Mouse (Mus musculus) thymus, postnatal 25 days (tissue): ENCODE results near the gene Tcf7l2.

Source experiments
- DNase-seq: peaks from one replicate; pipeline ENCODE4 v3.0.0; 2022

Tcf7l2 gene

DNA sequence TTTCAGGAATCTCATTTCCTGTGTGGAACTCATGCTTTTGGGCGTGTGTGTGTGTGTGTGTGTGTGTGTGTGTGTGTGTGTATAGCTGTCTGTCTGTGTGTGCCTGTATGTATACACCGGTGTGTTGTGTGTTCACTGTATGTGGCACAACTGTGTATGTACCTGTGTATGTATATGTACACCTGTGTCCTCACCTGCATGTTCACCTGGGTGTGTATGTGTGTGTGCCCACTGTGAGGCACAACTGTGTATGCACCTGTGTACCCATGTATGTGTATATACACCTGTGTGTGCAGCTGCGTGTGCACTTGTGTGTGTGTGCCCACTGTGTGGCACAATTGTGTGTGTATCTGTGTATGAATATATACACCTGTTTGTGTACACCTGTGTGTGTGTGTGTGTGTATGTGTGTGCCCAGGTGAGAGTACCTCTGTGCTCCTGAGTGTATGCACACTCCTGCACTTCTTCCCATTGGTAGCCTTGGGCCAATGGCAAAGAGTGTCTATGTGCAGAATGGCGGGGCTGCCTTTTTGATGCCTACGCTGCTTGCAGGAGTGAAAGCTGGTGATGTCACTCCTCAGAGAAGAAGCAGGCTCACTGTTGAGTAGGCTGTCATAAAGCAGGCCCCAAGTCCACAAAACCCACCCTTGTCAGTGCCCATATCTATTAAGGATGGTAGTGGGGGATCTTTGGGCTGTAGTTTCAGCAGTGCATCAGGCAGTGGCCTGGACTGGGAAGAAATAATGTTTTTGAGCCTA lies 95.5 kb downstream of the Tcf7l2 start:
- no peak for DNase-seq

DNA sequence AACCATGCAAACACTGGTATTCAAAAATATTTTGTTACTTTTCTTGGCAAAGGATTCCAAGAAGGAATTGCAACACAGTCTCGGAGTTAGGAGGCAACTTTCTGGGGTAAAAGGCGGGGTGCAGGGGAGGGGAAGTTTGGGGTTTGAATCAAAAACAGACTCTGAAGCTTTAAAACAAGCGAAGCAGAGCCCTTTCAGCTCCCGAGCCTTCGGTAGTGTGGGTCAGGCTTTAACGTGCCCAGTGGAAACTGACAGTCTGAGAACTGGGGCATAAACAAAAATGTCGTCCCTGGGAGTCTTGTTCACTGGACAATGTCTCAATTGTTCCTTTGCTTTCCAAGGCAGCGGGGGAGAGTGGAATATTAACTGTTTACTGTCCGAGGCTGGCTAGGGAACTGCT lies 96.3 kb downstream of the Tcf7l2 start:
- no peak for DNase-seq

DNA sequence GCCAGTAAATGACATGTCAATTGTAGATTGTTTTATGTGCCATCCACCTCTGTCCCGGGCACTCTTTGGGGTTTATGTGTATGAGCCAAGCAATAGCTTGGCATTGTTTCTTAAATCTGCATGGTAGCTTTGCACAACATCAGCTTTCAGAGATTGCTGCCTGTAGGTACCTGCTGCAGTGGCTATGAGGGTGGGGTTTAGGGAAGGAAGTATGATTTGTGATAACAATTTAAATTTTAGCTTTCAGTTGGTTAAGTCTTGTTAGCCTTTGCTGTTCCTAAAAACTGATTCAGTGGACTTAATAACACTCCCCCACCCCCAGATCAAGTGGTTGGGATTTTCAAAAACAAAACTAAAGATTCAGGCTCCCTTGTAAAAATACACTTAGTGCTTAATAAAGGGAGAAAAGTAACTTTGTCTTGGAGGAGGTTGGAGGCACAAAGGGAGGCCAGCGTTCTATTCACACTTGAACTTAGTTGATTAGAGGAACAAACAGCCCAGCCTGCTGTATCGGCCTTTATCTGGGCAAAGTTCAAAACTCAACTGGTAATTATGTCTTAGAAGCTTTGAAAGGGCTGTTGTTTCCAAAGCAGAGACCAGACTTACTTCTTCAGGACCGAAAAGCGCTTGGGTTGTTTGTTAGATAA lies 96.9 kb downstream of the Tcf7l2 start:
- no peak for DNase-seq

DNA sequence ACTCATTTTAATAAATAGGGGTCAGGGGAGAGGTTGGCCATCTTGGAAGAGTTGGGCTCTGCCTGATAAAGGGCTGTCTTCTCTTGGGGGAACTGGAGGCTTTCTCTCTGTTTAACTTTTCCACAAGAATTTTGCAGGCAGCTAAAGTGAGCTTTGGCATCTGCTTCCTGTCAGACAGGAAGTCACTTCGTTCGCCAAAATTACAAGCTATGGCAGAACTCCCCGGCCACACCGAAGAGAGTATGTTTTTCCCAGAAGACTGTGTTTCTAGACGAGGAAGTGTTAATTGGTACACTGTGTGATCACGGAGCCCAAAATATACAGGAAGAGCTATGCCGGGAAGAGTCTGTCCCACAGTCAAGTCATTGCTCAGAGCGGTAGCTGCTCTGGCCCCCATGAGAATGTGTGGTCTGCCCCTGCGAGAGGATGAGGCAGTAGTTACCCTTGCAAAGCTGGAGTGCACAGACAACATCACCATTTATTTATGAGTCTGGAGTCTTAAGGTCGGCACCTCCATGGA lies 97.5 kb downstream of the Tcf7l2 start:
- DNase-seq, result no peak

DNA sequence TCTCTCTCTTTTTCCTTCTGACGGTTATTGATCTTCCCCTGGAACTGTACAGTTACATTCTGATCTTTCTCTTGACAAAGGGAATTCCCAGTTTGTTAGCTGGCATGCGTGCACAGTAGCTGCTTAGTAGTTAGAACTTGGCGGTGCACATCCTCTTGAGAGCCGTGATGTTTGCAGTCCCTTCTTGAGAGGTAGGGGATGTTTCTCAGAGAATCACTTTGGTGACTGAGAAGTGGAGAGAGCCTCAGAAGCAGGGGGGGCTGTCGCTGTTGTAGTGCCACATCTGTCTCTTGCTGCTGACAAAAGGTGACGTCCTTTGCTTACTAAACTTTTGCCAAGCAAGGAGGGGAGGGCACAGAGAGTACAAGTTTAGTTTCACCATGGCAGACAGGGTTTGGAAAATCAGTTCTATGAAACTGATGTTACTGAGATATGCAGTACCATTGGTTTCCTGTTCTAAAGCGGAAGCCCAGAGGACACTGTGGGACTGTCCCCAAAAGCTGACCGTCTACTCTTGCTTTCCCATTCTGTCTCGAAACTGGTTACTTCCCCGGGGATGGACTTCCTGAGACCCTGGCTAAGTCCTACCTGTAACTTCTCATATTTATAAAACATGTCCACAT lies 99.0 kb downstream of the Tcf7l2 start:
- no peak for DNase-seq

DNA sequence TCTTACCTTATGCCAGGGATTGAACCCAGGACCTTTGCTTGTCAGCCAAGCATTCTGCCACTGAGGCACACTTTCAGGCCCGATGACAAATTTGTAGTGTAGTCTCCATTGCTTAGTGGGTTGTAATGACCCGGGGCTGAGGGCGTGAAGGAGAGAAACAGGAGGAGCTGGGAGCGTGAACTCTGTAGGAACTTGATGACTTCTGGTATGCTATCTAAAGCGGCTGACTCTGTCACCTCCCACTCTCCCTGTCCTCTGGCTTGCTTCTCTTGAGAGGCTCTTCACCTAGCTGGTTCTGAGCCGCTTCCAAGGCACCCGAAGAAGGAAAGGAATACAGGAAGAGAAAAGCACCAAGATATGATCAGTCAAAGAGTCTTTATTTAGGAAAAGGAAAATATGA lies 100.4 kb downstream of the Tcf7l2 start:
- no peak for DNase-seq

DNA sequence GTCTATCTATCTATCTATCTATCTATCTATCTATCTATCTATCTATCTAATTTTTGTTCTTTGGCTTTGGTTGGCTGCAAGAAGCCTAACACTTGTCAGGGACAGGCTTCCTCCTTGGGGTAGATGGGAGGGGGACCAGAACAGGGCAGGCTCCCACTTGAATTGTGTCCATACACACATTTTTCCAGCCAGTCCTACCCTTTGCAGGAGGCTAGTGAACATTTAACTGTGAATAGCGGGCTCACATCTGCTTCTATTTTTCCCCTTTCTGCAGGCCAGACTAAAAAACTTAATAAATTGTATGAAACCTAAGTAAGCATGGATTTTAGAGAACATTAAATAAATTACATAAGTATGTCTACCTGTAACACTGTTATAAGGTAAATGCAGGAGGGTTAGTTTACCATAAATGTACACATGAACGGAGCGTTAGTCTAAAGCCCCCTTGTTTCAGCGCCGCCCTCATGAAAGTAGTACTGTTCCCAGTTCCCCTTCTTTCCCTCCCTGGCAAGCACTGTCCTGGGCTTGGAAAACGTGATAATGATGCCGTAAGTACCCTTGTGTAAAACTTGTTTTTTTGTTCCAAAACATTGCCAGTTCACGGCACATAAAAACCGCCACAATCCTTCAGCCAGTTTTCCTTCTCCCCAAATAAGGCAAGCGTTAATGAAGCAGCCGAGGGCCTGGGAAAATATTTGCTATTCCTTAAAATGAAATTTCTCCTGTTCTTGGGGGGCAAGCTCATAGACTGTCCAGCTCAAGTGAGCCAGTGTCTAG lies 101.7 kb downstream of the Tcf7l2 start:
- no peak for DNase-seq

DNA sequence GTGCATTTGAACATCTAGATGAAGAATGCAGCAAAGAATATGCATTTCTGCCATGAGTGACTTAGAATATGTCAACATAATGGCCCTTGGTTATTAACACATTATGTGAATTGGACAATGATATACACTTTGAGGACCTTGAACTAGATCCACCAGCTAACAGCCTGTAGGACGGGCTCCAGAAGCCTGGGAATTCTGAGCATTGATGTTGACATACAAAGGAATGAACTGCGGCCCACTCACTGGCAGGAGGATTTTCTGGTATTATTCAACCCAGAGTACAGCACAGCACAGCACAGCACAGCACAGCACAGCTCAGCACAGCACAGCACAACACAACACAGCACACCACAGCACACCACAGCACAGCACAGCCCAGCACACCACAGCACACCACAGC lies 104.1 kb downstream of the Tcf7l2 start:
- no peak for DNase-seq

DNA sequence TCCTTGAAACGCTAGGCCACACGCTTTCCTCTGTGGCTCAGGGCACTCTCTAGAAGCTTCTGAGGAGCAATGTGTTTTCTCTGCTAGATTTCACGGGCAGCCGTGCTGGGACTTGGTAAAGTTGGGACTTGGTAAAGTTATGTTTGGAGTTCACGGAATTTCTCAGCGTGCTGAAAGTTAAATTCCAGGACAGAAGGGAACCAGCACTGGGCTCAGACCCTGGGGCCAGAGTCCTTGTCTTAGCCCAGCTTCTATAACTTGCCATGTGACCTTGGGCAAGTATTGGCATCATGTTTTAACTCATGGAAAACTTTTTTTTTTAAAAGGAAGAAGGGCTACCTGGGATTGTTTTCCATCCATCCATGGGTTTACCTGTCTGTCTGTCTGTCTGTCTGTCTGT lies 104.6 kb downstream of the Tcf7l2 start:
- no peak for DNase-seq

DNA sequence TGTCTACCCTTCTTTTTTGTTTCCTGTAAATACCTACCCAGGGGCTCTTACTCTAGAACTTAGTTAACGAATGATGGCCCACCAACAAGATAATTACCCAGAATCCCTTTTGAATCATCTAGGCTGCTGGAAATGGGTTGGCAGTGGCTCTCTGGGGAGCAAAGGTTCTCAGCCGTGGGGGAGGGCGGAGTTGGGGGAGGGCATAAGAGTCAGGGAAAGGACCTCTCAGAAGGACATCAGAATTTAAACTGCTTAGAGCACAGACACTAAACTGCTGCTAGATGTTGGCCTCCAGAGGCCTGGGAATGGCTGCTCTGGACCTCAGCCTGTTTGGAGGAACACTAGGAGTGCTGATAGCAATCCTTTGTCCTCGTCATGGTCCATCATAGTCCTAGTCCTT lies 105.4 kb downstream of the Tcf7l2 start:
- no peak for DNase-seq

DNA sequence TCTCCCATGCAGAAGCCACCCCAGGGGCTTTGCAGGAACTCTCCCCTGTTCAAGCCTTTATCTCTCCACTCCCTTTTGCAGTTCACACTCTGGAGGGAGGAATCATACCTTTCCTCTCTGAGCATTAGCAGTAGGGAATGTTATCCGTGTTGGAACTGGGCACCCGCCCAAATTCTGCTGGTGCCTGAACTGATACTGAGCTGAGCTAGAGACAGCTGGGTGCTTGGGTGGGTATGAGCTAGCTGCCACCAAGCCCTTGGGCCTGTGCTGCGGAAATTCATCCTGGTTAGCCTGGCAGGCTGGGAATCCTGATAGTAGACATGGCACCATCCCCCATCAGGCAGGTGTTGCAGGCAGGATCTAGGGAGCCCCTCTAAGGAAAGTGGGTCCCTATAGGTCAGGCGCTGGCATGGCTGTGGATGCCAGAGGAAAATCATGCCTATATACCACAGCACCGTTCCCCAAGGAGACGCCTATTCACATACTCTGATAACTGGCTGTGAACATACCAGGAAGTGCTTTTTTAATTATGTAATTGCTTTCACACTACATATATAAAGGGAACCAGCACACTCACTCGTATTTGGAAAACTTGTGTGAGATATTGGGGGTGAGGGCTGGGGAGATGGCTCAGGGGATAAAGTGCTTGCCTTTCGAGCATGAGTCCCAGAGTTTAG lies 108.9 kb downstream of the Tcf7l2 start:
- no peak for DNase-seq

DNA sequence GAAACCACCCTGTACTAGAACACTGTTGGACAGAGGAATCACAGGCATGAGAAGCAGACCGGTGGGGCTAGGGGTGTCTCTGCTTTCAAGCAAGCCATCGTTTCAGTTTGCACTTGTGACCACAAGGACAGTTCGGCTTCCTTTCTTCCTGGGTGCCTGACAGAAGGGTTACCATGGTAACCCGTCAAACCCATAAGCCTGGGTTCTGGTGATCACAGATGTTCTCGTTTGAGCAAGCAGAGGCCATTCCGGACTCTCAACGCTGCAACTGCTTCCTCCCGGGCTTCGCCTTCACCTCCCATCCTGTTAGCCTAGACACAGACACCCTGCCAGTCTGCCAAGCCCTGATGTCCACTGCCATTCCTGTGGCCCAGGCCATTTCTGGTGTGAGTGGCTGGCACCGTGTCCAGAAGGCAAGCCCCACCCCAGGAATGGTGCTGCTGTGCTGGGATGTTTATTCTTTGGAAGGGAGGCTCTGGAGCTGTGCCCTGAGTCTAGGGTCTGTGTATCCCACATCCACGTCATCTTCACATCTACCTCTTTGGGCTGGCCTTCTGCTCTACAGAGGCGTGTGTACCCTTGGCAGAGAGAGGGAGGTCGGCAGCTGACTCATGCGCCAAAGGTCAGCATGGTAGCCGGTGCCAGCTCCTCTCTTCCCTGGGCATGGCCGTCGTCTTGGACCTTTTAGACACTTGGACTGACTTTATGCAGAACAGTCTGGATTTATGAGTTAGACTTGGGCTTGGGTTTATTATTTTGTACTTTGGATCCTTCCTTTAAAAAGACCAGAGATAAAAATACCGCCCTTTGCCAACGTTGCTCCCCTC lies 110.1 kb downstream of the Tcf7l2 start:
- DNase-seq, result no peak

DNA sequence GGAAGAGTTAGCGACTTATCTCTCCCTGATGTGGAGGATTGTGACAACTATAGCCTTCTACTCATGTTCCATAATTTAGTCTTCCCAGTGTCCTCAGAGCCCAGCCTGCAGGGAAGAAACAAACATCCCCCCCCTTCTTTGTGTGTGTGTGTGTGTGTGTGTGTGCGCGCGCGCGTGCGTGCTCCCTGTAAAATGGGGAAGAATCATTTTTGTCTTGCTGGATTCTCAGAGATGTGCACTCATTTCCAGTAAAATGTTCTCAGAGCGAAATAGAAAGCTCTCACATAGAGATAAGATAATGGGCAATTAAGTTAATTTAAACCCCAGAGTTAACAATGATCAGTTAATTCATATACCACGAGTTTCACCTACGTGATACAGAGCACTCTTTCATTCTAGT lies 112.8 kb downstream of the Tcf7l2 start:
- no peak for DNase-seq

DNA sequence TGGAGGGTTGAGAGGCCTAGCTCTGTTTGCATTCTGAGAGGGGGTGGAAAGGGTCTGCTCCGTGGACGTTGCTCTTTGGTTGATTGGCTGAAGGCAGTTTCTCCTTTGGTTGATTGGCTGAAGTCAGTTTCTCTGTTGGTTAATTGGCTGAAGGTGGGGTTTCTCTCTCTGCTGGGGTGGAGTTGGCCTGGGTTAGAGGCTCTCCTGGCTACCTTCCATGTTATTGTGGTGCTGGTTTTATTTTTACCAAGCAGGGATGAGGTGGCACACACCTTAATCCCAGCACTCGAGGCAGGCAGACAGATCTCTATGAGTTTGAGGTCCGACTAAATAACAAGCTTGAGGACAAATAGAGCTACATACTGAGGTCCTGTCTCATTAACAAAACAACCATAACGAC lies 114.0 kb downstream of the Tcf7l2 start:
- DNase-seq, result no peak

DNA sequence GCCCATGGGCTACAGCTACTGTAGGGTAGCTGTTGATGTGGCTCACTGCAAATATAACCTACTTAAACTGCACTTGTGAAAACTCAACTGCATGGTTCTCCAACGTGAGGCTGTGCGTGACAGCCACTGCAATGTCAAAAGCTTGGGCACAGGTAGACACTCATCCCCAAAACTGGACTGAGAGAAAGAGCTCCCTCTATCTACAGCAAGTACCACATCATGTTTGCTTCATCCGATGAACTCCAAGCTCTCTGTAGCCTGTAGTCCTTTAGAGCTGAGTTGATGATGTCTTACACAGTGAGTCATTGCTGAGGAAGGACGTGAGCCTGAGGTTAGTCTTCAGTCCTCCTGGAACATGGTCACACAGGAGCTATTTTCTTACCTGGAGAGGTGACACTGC lies 115.7 kb downstream of the Tcf7l2 start:
- no peak for DNase-seq

DNA sequence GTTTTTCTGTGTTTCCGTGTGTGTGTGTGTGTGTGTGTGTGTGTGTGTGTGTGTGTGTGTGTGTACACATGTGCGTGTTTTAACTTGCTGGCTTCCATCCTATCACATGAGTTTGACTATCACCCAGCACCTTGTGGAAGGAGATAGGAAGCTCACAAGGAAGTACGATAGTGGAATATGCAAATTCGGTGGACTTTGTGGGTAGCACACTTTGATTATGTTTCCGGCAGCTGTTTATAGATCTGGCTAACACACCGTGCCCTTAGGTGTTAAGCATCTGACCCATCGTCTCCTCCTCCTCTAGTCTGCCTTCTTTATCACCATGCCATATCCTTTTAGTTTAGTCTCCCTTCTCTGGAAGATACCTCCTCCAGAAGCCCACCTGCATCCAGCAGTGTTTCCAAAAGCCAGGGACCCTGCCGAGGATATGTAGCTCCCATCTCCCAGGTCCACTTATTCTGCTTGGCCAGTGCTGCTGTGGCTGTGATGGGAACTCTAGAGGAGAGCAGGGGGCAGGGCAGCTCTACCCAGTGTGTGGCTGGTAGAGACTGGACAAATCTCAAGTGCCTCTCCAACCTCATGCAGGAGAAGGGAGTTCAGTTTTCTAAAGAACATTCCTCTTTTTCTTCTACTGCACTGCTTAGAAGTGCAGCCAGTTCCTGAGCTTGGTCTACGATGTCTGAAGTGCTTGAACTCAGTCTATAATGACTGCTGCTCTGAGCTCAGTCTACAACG lies 118.6 kb downstream of the Tcf7l2 start:
- DNase-seq, result no peak

DNA sequence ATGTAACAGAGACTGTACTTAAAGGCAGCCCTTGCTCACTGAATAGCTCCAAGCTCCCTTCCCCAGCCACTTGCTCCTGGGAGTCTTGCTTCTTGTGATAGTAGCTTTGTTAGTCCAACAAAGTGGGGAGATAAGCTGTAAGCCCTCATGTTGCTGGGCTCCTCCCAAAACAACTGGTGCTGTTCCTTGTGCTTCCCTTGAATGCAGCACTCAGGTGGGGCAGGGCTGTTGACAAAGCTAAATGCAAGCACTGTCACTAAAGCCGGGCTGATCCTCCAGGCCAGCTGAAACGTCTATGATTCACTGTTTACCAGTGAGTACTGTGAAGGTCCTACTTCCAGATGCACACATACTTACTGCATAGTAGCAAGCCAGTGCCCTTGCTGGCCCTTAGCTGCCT lies 120.1 kb downstream of the Tcf7l2 start:
- no peak for DNase-seq

DNA sequence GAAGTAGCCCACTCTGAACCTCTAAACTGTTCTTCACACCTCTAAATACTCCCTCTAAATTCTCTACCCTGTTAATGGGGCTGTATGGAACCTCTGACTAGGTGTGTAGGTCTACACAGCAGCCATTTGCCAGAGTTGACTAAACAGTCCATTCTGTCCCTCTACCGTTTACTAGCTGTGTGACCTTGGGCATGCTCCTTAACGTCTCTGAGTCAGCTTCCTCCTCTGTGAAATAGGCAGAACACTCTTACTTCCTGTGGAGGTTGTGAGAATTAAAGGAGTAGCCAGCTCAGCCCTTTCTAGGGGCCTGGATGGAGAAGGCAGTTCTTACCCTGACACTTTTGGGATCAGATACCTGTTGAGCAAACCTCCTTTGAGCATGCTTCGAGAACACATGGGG lies 120.9 kb downstream of the Tcf7l2 start:
- DNase-seq, result no peak

DNA sequence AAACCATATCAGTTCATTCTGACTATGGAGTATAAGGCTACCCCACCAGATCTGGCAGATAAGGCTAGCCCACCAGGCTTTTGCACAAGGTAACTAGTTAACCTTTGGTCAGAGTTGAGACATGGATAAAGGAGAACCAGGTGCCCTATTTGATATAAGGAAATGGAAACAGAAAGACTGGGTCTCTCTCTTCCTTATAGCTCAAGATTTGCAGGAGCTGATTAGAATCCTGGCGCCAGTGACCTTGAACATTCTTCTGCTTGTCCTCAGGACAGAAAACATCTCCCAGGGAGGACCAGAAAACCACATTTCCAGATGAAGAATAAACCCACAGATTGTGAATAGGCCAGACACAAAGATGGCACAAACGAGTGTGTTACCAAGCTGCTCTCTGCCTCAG lies 123.4 kb downstream of the Tcf7l2 start:
- DNase-seq, result no peak

DNA sequence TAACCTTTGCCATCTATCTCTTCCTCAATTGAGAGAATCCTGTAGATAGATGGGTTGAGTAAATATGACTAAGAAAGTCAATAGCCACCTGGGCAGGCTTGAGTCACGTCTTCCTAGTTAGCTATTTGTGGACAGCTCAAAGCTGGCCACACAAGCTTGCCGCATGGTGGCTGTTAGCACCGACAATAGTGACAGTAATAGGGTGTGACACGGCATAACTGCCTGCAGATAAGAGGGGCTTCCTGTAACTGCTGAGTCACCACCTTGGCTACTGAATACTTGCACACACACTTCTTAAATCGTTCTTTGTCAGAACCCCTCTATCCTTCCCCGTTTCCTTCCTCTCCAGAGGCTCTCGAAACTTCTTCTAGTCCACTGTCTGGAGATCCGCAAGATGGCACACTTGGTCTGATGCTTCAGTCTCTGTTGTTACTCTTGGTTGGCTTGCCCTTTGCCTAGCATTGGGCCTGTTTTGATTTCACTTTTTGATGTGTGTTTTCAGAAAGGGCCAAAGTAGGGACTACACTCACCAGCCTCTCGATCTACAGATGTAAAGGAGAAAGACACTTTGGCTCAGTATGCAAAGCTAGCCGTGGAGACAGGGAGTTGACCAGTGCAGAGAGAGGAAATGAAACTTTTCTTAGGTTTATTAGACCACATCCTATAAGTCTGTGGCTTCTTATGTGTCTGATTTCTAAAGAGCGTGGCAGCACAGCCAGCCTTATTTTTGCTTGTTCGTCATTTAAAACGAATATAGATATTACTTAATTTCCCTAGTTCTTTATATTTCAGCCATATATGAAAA lies 124.4 kb downstream of the Tcf7l2 start:
- no peak for DNase-seq
